Mouse (Mus musculus): ENCODE results near the gene Zfp654. TPM values are rescaled to one million over a fixed set of nuclear protein-coding genes. Genes with fewer than 3 reads are reported as not detected.

Gene Zfp654
- 8.0 and 8.9 TPM in 2 replicates for polyA plus RNA-seq (2014; fragmentation: Nextera tagmentation; extraction: Ambion mirVana)

- under 1% methylated on average over 54 of the region's 85 CpGs for WGBS
- Histone ChIP-seq H3K36me3 (ENCODE audit: control insufficient read depth, insufficient read depth, low read length) (peaks cover 3% of the 10 kb centered on the region; the same call in 1 of the 2 replicates), H3K27ac (ENCODE audit: low read depth, low read length) (peak within 1 kb of the TSS; percentile 94), H3K4me2 (ENCODE audit: low read depth, low read length, severe bottlenecking) (peak within 1 kb of the TSS; percentile 83), H3K4me1 (replicated peaks; ENCODE audit: control insufficient read depth, insufficient read depth, low read length) (no peaks in the 10 kb centered on the region), H3K27me3 (ENCODE audit: control insufficient read depth, insufficient read depth, low read length) (no peaks in the 10 kb centered on the region), H3K9ac (ENCODE audit: low read length) (peak within 1 kb of the TSS; percentile 93), H3K4me3 (ENCODE audit: low read depth, low read length) (peak within 1 kb of the TSS; percentile 91), H3K9me3 (ENCODE audit: control insufficient read depth, low read length) (no peaks in the 10 kb centered on the region)
- ATAC-seq (replicated peaks; ENCODE audit: low FRiP score): peak; percentile 99
- DNase-seq (ENCODE audit: low spot score): peak; percentile 99
Observed at GRCm38 (mm10) chr16:64851563-64852362, at the start of gene Zfp654, which contains the start of gene Cggbp1. TSS of gene Zfp654 (minus strand) at chr16:64851652. TSS of gene Cggbp1 (plus strand) at chr16:64851996.

- no peaks in the 10 kb centered on the region for H3K36me3 ChIP-seq (ENCODE audit: control insufficient read depth, insufficient read depth, low read length)
- no peaks in the 10 kb centered on the region for H3K4me1 ChIP-seq (replicated peaks; ENCODE audit: control insufficient read depth, insufficient read depth, low read length)
- no peak overlapping the region for H3K4me2 ChIP-seq (ENCODE audit: low read depth, low read length, severe bottlenecking)
- DNase-seq (ENCODE audit: low spot score) (no peak), ATAC-seq (replicated peaks; ENCODE audit: low FRiP score) (no peak)
- H3K9ac ChIP-seq (ENCODE audit: low read length): no peak overlapping the region
- no peaks in the 10 kb centered on the region for H3K27me3 ChIP-seq (ENCODE audit: control insufficient read depth, insufficient read depth, low read length)
- no peak overlapping the region for H3K4me3 ChIP-seq (ENCODE audit: low read depth, low read length)
- WGBS: 69% methylated on average over 2 of the region's 2 CpGs
- no peaks in the 10 kb centered on the region for H3K9me3 ChIP-seq (ENCODE audit: control insufficient read depth, low read length)
- H3K27ac ChIP-seq (ENCODE audit: low read depth, low read length): no peak overlapping the region
Observed at GRCm38 (mm10) chr16:64899084-64899483, 47.6 kb upstream of the Zfp654 start.

- H3K9ac ChIP-seq (ENCODE audit: low read length): no peak overlapping the region
- H3K4me3 ChIP-seq (ENCODE audit: low read depth, low read length): no peak overlapping the region
- DNase-seq (ENCODE audit: low spot score) (no peak), ATAC-seq (replicated peaks; ENCODE audit: low FRiP score) (no peak)
- no peaks in the 10 kb centered on the region for H3K4me1 ChIP-seq (replicated peaks; ENCODE audit: control insufficient read depth, insufficient read depth, low read length)
- 92% methylated on average over 3 of the region's 3 CpGs for WGBS
- no peaks in the 10 kb centered on the region for H3K27me3 ChIP-seq (ENCODE audit: control insufficient read depth, insufficient read depth, low read length)
- peaks cover 3% of the 10 kb centered on the region; the same call in 1 of the 2 replicates for H3K9me3 ChIP-seq (ENCODE audit: control insufficient read depth, low read length)
- H3K27ac ChIP-seq (ENCODE audit: low read depth, low read length): no peak overlapping the region
- no peaks in the 10 kb centered on the region for H3K36me3 ChIP-seq (ENCODE audit: control insufficient read depth, insufficient read depth, low read length)
- no peak overlapping the region for H3K4me2 ChIP-seq (ENCODE audit: low read depth, low read length, severe bottlenecking)
Observed at GRCm38 (mm10) chr16:64889496-64889895, 38.0 kb upstream of the Zfp654 start.

- DNase-seq (ENCODE audit: low spot score) (no peak), ATAC-seq (replicated peaks; ENCODE audit: low FRiP score) (no peak)
- no peaks in the 10 kb centered on the region for H3K36me3 ChIP-seq (ENCODE audit: control insufficient read depth, insufficient read depth, low read length)
- H3K27ac ChIP-seq (ENCODE audit: low read depth, low read length): no peak overlapping the region
- H3K4me3 ChIP-seq (ENCODE audit: low read depth, low read length): no peak overlapping the region
- H3K9ac ChIP-seq (ENCODE audit: low read length): no peak overlapping the region
- H3K9me3 ChIP-seq (ENCODE audit: control insufficient read depth, low read length): peaks cover 3% of the 10 kb centered on the region; the same call in 1 of the 2 replicates
- 46% methylated on average over 4 of the region's 4 CpGs for WGBS
- no peak overlapping the region for H3K4me2 ChIP-seq (ENCODE audit: low read depth, low read length, severe bottlenecking)
- H3K4me1 ChIP-seq (replicated peaks; ENCODE audit: control insufficient read depth, insufficient read depth, low read length): no peaks in the 10 kb centered on the region
- H3K27me3 ChIP-seq (ENCODE audit: control insufficient read depth, insufficient read depth, low read length): no peaks in the 10 kb centered on the region
Observed at GRCm38 (mm10) chr16:64885547-64885946, 34.1 kb upstream of the Zfp654 start.

- no peak overlapping the region for H3K9ac ChIP-seq (ENCODE audit: low read length)
- 34% methylated on average over 3 of the region's 3 CpGs for WGBS
- no peaks in the 10 kb centered on the region for H3K36me3 ChIP-seq (ENCODE audit: control insufficient read depth, insufficient read depth, low read length)
- DNase-seq (ENCODE audit: low spot score) (no peak), ATAC-seq (replicated peaks; ENCODE audit: low FRiP score) (no peak)
- no peak overlapping the region for H3K4me2 ChIP-seq (ENCODE audit: low read depth, low read length, severe bottlenecking)
- H3K27ac ChIP-seq (ENCODE audit: low read depth, low read length): no peak overlapping the region
- H3K9me3 ChIP-seq (ENCODE audit: control insufficient read depth, low read length): peaks cover 3% of the 10 kb centered on the region; the same call in 1 of the 2 replicates
- no peaks in the 10 kb centered on the region for H3K27me3 ChIP-seq (ENCODE audit: control insufficient read depth, insufficient read depth, low read length)
- no peak overlapping the region for H3K4me3 ChIP-seq (ENCODE audit: low read depth, low read length)
- H3K4me1 ChIP-seq (replicated peaks; ENCODE audit: control insufficient read depth, insufficient read depth, low read length): no peaks in the 10 kb centered on the region
Observed at GRCm38 (mm10) chr16:64885142-64885541, 33.7 kb upstream of the Zfp654 start.

GRCm38 (mm10) chr16:64884420-64884838 is 33.0 kb upstream of the Zfp654 start:
- H3K27me3 ChIP-seq (ENCODE audit: control insufficient read depth, insufficient read depth, low read length): no peaks in the 10 kb centered on the region
- WGBS: 47% methylated on average over 3 of the region's 3 CpGs
- ATAC-seq (replicated peaks; ENCODE audit: low FRiP score) (no peak), DNase-seq (ENCODE audit: low spot score) (no peak)
- no peaks in the 10 kb centered on the region for H3K36me3 ChIP-seq (ENCODE audit: control insufficient read depth, insufficient read depth, low read length)
- no peak overlapping the region for H3K27ac ChIP-seq (ENCODE audit: low read depth, low read length)
- H3K4me2 ChIP-seq (ENCODE audit: low read depth, low read length, severe bottlenecking): no peak overlapping the region
- no peaks in the 10 kb centered on the region for H3K4me1 ChIP-seq (replicated peaks; ENCODE audit: control insufficient read depth, insufficient read depth, low read length)
- H3K9me3 ChIP-seq (ENCODE audit: control insufficient read depth, low read length): peaks cover 3% of the 10 kb centered on the region; the same call in 1 of the 2 replicates
- no peak overlapping the region for H3K4me3 ChIP-seq (ENCODE audit: low read depth, low read length)
- no peak overlapping the region for H3K9ac ChIP-seq (ENCODE audit: low read length)

GRCm38 (mm10) chr16:64883896-64884295 is 32.4 kb upstream of the Zfp654 start:
- 85% methylated on average over 5 of the region's 5 CpGs for WGBS
- Histone ChIP-seq H3K36me3 (ENCODE audit: control insufficient read depth, insufficient read depth, low read length) (no peaks in the 10 kb centered on the region), H3K27ac (ENCODE audit: low read depth, low read length) (no peak overlapping the region), H3K4me3 (ENCODE audit: low read depth, low read length) (no peak overlapping the region), H3K9ac (ENCODE audit: low read length) (no peak overlapping the region), H3K27me3 (ENCODE audit: control insufficient read depth, insufficient read depth, low read length) (no peaks in the 10 kb centered on the region), H3K4me1 (replicated peaks; ENCODE audit: control insufficient read depth, insufficient read depth, low read length) (no peaks in the 10 kb centered on the region), H3K9me3 (ENCODE audit: control insufficient read depth, low read length) (peaks cover 2% of the 10 kb centered on the region; the same call in 1 of the 2 replicates), H3K4me2 (ENCODE audit: low read depth, low read length, severe bottlenecking) (no peak overlapping the region)
- ATAC-seq (replicated peaks; ENCODE audit: low FRiP score) (no peak), DNase-seq (ENCODE audit: low spot score) (no peak)

- ATAC-seq (replicated peaks; ENCODE audit: low FRiP score): no peak
- Histone ChIP-seq H3K4me1 (replicated peaks; ENCODE audit: control insufficient read depth, insufficient read depth, low read length) (no peaks in the 10 kb centered on the region), H3K36me3 (ENCODE audit: control insufficient read depth, insufficient read depth, low read length) (no peaks in the 10 kb centered on the region), H3K4me2 (ENCODE audit: low read depth, low read length, severe bottlenecking) (no peak overlapping the region), H3K27me3 (ENCODE audit: control insufficient read depth, insufficient read depth, low read length) (no peaks in the 10 kb centered on the region), H3K27ac (ENCODE audit: low read depth, low read length) (no peak overlapping the region), H3K4me3 (ENCODE audit: low read depth, low read length) (no peak overlapping the region), H3K9ac (ENCODE audit: low read length) (no peak overlapping the region), H3K9me3 (ENCODE audit: control insufficient read depth, low read length) (no peaks in the 10 kb centered on the region)
- 87% methylated on average over 2 of the region's 2 CpGs for WGBS
- no peak for DNase-seq (ENCODE audit: low spot score)
Observed at GRCm38 (mm10) chr16:64881442-64881841, 30.0 kb upstream of the Zfp654 start.

Measured in forebrain, embryonic 11.5 days (tissue).